Mouse (Mus musculus) liver, adult 2 months (tissue): ENCODE data around the gene Mcu. TPM values are rescaled to one million over a fixed set of nuclear protein-coding genes. Genes with fewer than 3 reads are reported as not detected.

ENCODE experiments used
- DNase-seq: peaks from one replicate; pipeline ENCODE4 v3.0.0-alpha.2; 2011; ENCODE audit warnings: low read depth, low spot score; ENCODE audit errors: extremely low read depth
- H3K27ac ChIP-seq: fragments of 200-500 bp; replicated peaks from 2 replicates; pipeline ENCODE4 v1.5.1; 2012; ENCODE audit warnings: low read depth, mild to moderate bottlenecking, control low read depth, inconsistent platforms, low read length; ENCODE audit not compliant: insufficient read depth
- H3K27me3 ChIP-seq: fragments of 200-500 bp; 2 replicates; pipeline ENCODE4 v1.6.1; 2012; ENCODE audit warnings: mild to moderate bottlenecking, moderate library complexity, low read length, inconsistent platforms; ENCODE audit not compliant: control insufficient read depth, insufficient read depth
- H3K36me3 ChIP-seq: fragments of 200-500 bp; 2 replicates; pipeline ENCODE4 v1.6.1; 2012; ENCODE audit warnings: low read length, inconsistent platforms; ENCODE audit not compliant: control insufficient read depth, insufficient read depth
- H3K4me1 ChIP-seq: fragments of 200-500 bp; 2 replicates; pipeline ENCODE4 v1.6.1; 2011; ENCODE audit warnings: low read length; ENCODE audit not compliant: control insufficient read depth, insufficient read depth
- H3K4me3 ChIP-seq: fragments of 200-500 bp; 2 replicates; pipeline ENCODE4 v1.5.1; 2011; ENCODE audit warnings: low read depth, mild to moderate bottlenecking, control low read depth, low read length, moderate library complexity; ENCODE audit not compliant: insufficient read depth
- H3K79me2 ChIP-seq: fragments of 200-500 bp; 2 replicates; pipeline ENCODE4 v1.6.1; 2012; ENCODE audit warnings: inconsistent platforms, mild to moderate bottlenecking, low read length, moderate library complexity; ENCODE audit not compliant: control insufficient read depth, insufficient read depth
- H3K9ac ChIP-seq: fragments of 200-500 bp; 2 replicates; pipeline ENCODE4 v1.6.1; 2012; ENCODE audit warnings: low read depth, mild to moderate bottlenecking, control low read depth, inconsistent platforms, low read length
- CTCF ChIP-seq: fragments of 200-500 bp; IDR thresholded peaks from 2 replicates; pipeline ENCODE4 v1.5.1; 2011; ENCODE audit warnings: low read depth, low read length, control low read depth
- POLR2A ChIP-seq: fragments of 200-500 bp; IDR thresholded peaks from 2 replicates; pipeline ENCODE4 v1.6.1; 2011; ENCODE audit warnings: low read length, control low read depth; ENCODE audit not compliant: insufficient read depth; ENCODE audit errors: extremely low read depth
- WGBS: fragments of 180-500 bp; shearing (Covaris S2); methylation state at CpG from one replicate; pipeline ENCODE4 v1.1.7; 2018; 5-methylcytosine and 5-hydroxymethylcytosine counted together
- polyA plus RNA-seq: library from polyadenylated mRNA; depleted of rRNA; stranded (reverse); fragments of >200 nt; gene quantifications from 2 replicates; pipeline ENCODE4 v1.2.3, GENCODE M21; 2012
- total RNA-seq: library from RNA; depleted of rRNA; stranded (reverse); fragments of >200 nt; gene quantifications from 2 replicates; pipeline ENCODE4 v1.2.3, GENCODE M21; 2014

Mcu gene
- total and polyA plus RNA-seq, 2 experiments = 11.5 to 12.9 TPM

DNA sequence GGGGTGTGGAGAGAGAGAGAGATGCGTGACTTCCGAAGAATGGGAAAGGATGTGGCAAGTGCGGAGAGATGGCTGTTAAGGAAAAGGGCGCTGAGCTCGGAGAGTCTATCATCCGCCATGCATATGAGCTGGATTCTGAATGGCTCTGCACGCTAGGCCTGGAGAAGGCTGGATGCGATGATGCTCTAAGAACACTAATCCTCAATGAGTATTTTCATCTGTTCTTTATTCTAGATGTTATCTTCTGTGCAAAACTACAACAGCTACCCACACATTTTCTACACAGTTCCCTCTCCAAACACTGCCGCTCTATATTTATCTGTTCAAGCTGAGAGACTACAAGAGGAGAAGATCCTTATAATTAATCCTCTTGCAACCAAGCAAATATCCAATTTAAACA, 25.9 kb downstream of the Mcu start:
- H3K4me1 ChIP-seq = no peaks in the 10 kb centered on the region
- H3K27ac ChIP-seq = no peak overlapping the region
- no peaks in the 10 kb centered on the region for H3K27me3 ChIP-seq
- 98% methylated on average over 9 of the region's 9 CpGs for WGBS
- H3K79me2 ChIP-seq = peaks cover 7% of the 10 kb centered on the region; the same call in 1 of the 2 replicates
- TF ChIP-seq CTCF (no peak), POLR2A (no peak)
- no peak for DNase-seq
- H3K4me3 ChIP-seq = no peak overlapping the region
- no peaks in the 10 kb centered on the region for H3K36me3 ChIP-seq
- H3K9ac ChIP-seq = no peak overlapping the region

DNA sequence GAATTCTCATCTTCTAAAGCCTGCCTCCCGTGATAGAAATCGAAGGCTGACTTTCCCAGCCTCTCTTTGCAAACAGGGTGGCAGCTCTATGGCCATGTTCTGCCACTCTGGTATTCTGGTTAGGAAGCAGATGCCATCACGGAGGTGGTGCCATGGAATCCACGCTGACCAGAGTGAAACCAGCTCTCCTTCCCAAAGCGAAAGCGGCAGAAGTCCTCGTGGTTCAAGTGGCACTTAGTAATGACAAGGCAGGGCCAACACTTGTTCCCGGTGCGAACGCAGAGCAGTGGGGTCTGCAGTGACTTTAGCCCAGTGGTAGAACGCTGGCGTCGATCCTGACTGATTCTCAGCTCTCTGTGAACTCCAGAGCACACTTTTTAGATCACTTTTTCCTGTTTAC, 26.6 kb downstream of the Mcu start:
- no peak overlapping the region for H3K27ac ChIP-seq
- no peaks in the 10 kb centered on the region for H3K27me3 ChIP-seq
- no peak for TF ChIP-seq POLR2A
- TF ChIP-seq CTCF = no peak
- peaks cover 7% of the 10 kb centered on the region; the same call in 1 of the 2 replicates for H3K79me2 ChIP-seq
- H3K36me3 ChIP-seq = no peaks in the 10 kb centered on the region
- H3K4me3 ChIP-seq = no peak overlapping the region
- 93% methylated on average over 13 of the region's 13 CpGs for WGBS
- DNase-seq = no peak
- no peaks in the 10 kb centered on the region for H3K4me1 ChIP-seq
- no peak overlapping the region for H3K9ac ChIP-seq

DNA sequence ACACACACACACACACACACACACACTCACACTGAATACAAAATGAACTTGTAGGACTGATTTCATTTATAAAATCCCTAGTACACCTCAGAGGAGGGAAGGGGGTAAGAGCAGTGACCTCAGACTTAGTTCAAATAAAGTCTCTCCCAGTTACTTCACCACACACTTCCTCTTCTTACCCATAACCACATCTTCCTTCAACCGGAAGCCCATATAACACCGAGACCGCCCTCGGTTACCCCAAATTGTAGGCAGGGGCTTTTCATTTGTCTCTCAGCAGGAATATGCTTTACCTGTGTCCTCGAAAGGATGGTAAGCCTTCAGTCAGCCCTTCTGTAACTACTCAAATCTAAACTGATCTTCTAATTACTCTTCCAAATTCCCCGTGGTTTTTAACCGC, 27.1 kb downstream of the Mcu start:
- H3K9ac ChIP-seq = no peak overlapping the region

DNA sequence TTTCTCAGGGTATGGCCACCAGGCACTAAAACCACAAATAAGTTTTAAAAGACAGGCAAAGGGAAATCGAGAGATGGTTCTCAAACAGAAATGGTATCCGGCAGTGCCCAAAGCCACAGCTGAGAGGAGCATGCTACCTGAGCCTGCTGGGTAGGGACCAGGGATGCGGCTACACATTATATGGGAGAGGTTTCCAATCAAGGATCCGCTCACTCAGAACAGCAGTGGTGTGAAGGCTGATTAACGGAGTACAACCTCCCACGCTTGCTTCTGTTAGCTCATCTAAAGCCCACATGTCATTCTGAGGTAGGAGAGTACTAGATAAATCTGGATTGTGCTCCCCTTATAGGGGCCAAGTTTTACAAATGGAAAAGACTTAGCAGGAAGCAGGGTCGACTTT, 28.4 kb downstream of the Mcu start:
- DNase-seq = no peak
- 91% methylated on average over 7 of the region's 7 CpGs for WGBS
- Histone ChIP-seq H3K36me3 (no peaks in the 10 kb centered on the region), H3K27ac (no peak overlapping the region), H3K79me2 (peaks cover 13% of the 10 kb centered on the region), H3K4me1 (no peaks in the 10 kb centered on the region), H3K4me3 (no peak overlapping the region), H3K9ac (no peak overlapping the region), H3K27me3 (no peaks in the 10 kb centered on the region)
- TF ChIP-seq CTCF (no peak), POLR2A (no peak)

More for the DNA sequence above, 27.1 kb downstream of the Mcu start:
- DNase-seq = no peak
- Histone ChIP-seq H3K27me3 (no peaks in the 10 kb centered on the region), H3K27ac (no peak overlapping the region), H3K4me3 (no peak overlapping the region), H3K36me3 (no peaks in the 10 kb centered on the region), H3K79me2 (peaks cover 7% of the 10 kb centered on the region; the same call in 1 of the 2 replicates), H3K4me1 (no peaks in the 10 kb centered on the region)
- TF ChIP-seq CTCF (no peak), POLR2A (no peak)
- 84% methylated on average over 7 of the region's 7 CpGs for WGBS

DNA sequence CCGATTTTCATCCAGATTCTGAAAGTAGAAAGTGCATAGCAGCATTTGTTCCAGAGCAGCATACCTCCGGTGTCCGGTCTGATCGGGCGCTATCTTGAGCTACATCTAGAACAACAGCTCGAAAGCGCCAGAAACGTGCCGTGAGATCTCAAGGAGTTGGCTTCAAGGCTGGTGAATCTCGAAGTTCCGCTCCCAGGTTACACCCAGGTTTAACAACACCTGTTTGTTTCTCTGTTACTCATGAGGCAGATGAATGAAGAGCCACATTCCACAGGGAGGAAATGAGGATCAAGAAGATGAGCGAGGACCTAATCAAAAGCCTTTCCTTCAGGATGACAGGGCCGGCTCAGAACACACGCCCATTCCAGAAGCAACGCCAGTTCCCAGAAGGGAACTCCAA, 29.7 kb downstream of the Mcu start:
- Histone ChIP-seq H3K36me3 (no peaks in the 10 kb centered on the region), H3K4me1 (no peaks in the 10 kb centered on the region), H3K79me2 (peaks cover 16% of the 10 kb centered on the region), H3K27ac (no peak overlapping the region), H3K9ac (no peak overlapping the region), H3K27me3 (no peaks in the 10 kb centered on the region), H3K4me3 (no peak overlapping the region)
- WGBS = 91% methylated on average over 15 of the region's 15 CpGs
- TF ChIP-seq CTCF (no peak), POLR2A (no peak)
- no peak for DNase-seq

DNA sequence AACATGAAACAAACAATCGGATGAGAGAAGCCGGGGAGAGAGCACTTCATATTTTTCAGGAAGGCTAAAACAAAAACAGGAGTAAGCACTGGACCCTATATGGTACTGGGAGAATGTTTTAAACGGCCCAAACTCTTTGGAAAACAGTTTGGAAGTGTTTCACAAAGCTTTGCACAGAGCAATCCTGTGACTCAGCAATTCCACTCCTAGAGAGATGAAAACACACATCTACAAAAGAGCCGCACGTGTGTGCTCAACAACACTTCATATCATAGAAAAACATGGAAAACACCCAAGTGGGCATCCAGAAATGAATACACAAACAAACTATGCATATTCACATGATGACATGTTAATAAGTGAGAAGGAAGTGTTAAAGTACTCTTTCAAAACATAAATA, 30.9 kb downstream of the Mcu start:
- Histone ChIP-seq H3K4me1 (no peaks in the 10 kb centered on the region), H3K36me3 (no peaks in the 10 kb centered on the region), H3K4me3 (no peak overlapping the region), H3K9ac (no peak overlapping the region), H3K27me3 (no peaks in the 10 kb centered on the region), H3K79me2 (peaks cover 21% of the 10 kb centered on the region), H3K27ac (no peak overlapping the region)
- WGBS = 89% methylated on average over 5 of the region's 5 CpGs
- DNase-seq = no peak
- TF ChIP-seq CTCF = no peak
- TF ChIP-seq POLR2A = no peak
